Mouse (Mus musculus) skeletal muscle tissue, adult 2 months (tissue): ENCODE results near the gene Zscan21.
A peak's percentile ranks its signal among the peaks of the same experiment; 100 is the strongest.

ENCODE experiments used
- DNase-seq: peaks from one replicate; pipeline ENCODE4 v3.0.0-alpha.2; 2012; ENCODE audit warnings: low read depth, low spot score

Zscan21 gene

DNA sequence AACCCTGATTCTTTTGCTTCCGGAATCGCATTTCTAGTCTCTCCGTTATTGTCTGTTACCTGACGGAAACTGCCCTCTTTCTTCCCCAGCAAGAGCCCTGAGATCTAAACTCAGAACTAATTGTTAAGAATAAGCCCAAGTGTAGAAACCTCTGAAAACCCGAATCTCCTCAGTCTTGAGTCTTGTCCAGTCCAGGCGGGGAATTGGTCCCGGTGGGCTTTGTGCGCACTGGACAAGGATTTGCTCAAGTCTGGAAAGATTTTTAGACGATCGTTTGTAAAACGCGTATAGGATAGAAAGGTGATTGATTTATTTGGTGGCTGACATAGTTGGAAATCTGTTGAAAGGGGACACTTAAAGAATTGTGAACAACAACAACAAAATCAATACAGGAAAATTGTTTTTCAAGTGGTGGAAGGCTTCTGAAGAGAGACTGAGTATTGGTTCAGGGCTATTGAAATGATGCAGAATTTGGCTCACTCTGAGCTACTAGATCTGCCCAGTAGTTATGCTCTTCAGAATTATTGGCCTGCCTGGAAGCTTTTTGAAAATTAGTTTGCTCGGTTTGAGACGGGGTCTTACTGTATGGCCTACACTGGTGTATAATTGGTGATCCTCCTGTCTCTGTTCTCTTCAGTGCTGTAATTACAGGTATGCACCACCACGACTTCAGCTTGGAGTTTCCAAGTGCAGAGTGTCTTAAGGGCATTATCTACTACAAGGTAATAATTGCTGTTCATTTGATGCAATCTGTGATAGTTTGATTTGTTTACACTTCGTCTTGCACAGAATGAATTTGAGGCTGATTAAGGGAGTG lies 704 bp downstream of the Zscan21 start:
- no peak for DNase-seq

DNA sequence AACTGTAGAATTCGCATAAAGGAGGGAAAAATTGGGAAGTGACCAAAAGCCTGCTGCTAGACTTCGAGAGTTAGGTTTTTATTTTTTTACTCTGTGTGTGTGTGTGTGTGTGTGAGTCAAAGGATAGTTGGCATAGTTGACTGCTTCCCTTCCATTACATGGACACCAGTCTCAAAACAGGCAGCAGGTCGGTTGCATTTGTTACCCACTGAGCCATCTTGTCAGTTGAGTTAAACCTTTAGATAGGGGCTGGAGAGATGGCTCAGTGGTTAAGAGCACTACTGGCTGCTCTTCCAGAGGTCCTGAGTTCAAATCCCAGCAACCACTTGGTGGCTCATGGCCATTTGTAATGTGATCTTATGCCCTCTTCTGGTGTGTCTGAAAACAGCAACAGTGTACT lies 1.3 kb downstream of the Zscan21 start:
- DNase-seq: no peak

- no peak for DNase-seq
Observed at GRCm38 (mm10) chr5:138132425-138133064, 15.8 kb downstream of the Zscan21 start.

GRCm38 (mm10) chr5:138137257-138137656 lies 20.6 kb downstream of the Zscan21 start:
- DNase-seq: no peak

- no peak for DNase-seq
Observed at GRCm38 (mm10) chr5:138137935-138138549, 21.3 kb downstream of the Zscan21 start.

DNA sequence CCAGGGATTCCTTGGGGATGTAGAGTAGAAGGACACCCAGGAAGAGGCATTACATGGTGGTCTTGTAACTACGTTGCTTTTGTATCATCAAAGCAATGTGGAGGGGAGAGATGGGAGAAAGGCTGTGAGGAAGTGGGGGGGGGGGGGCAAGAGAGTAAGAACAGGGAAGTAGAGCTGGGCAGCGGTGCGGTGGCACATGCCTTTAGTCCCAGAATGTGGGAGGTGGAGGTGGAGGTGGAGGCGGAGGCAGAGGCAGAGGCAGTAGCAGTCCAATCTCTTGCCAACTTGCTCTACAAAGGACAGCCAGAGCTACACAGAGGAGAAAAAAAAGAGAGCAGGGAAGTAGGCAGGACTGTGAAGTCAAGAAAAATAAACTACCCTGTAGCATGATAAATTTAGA lies 21.9 kb downstream of the Zscan21 start:
- DNase-seq: no peak

DNA sequence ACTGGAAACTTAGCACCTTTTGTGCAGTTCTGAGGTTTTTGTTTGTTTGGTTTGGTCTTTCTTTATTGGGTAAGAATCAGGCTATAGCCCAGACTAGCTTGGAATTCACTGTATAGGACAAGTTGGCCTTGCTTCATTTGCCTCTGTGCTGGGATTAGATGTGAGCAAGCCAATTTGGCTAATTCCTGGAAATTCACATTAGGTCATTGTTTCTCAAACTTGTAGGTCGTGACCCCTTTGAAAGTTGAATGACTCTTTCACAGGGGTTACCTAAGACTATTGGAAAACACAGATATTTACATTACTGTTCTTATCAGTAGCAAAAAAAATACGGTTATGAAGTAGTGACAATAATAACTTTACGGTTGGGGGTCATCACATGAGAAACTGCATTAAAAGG lies 37.7 kb downstream of the Zscan21 start:
- no peak for DNase-seq

DNA sequence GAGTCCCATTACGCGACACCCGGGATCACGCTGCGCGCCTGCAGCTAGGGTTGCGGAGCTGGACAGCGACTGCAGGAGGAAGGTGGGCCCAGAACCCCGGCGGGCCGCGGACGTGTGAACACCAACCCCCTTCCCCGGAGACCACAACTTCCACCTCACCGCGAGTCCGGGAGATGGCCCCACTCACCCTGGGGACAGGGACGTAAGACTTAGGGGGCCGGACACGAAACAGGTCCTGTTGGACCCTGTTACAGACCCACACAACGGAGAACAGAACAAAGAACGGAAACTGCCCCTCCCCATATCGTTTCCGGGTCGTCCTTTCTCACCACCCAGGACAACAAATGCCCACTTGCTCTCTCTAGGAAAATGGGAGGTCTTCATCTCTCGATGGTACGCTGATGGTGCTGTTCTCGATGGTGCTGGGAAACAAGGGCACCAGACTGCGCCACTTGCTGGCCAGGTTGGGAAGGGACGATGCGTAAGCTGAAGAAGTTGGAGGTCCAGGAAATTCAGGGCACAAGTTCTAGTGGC lies 38.8 kb downstream of the Zscan21 start, which contains the start of gene Zfp113:
TSS of gene Zfp113 (minus strand) at position 302 of the 534 bp plus-strand sequence.
- peak; percentile 88 for DNase-seq

DNA sequence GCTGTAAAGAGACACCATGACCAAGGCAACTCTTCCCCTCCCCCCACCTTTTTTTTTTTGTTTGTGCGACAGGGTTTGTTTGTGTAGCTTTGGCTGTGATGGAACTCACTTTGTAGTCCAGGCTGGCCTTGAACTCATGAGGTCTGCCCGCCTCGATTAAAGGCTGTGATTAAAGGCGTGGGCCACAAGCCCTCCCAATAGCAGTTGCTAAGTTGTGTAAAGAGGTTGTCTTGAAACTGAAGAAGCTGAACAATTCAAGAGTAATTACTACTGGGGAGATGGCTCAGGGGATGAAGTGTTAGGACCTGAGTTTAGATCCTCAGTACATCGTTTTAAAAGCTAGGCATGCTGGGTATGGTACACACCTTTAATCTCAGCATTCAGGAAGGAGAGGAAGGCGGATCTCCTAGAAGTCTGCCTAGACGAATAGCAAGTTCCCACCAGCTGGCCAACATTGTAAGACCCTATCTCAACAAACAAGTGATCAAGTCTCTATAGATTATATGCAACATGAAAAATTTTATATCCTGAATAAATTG lies 43.6 kb downstream of the Zscan21 start:
- no peak for DNase-seq

GRCm38 (mm10) chr5:138160842-138161665 lies 44.4 kb downstream of the Zscan21 start, which contains the start of gene Cops6:
TSS of gene Cops6 (plus strand) at chr5:138161071.
- DNase-seq: peak; percentile 82

GRCm38 (mm10) chr5:138163046-138163445 lies 46.3 kb downstream of the Zscan21 start:
- no peak for DNase-seq

DNA sequence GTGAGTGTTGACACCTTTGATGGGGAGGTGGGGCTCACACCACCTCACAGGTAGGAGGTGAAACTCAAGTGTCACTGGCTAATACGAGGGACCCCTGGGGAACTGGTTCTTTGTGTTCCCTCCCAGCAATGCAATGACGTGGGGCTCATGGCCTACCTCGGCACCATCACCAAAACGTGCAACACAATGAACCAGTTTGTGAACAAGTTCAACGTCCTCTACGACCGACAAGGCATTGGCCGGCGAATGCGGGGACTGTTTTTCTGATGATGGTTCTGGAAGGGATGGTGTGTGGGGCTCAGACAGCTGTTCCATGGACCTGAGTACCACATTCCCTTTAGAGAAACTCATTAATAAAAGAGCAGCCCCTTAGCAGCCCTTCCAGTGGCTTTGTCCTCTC lies 46.9 kb downstream of the Zscan21 start:
- no peak for DNase-seq

GRCm38 (mm10) chr5:138165594-138165993 lies 48.9 kb downstream of the Zscan21 start:
- DNase-seq: no peak

DNA sequence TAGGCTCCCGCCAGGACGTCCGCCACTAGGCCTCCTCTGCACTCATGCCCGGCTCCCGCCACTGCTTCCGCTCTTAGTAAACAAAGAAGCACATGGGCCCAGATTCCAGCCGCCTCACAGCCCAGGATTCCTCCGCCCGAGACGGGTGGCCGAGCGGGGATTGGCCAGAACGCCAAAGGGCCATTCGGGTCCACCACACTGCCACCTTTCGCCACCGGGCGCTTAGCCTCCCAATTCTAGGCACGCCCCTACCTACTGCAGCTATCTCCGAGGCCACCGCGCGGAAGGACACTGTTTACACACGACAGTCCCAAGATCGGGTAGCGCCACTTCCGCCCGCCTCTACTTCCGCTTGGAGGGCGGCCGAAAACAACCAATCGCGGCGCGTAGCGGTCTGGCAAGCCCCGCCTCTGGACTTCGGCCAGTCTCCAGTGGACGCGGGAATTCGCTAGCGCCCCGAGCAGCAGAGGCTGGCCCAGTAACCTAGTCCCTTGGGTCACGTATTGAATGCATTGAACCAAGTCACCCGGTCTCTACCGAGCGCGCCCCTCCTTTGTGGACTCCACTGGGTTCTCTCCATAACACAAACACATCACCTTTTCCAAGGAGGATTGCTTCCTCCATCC lies 54.3 kb downstream of the Zscan21 start:
- DNase-seq: peak; percentile 92

DNA sequence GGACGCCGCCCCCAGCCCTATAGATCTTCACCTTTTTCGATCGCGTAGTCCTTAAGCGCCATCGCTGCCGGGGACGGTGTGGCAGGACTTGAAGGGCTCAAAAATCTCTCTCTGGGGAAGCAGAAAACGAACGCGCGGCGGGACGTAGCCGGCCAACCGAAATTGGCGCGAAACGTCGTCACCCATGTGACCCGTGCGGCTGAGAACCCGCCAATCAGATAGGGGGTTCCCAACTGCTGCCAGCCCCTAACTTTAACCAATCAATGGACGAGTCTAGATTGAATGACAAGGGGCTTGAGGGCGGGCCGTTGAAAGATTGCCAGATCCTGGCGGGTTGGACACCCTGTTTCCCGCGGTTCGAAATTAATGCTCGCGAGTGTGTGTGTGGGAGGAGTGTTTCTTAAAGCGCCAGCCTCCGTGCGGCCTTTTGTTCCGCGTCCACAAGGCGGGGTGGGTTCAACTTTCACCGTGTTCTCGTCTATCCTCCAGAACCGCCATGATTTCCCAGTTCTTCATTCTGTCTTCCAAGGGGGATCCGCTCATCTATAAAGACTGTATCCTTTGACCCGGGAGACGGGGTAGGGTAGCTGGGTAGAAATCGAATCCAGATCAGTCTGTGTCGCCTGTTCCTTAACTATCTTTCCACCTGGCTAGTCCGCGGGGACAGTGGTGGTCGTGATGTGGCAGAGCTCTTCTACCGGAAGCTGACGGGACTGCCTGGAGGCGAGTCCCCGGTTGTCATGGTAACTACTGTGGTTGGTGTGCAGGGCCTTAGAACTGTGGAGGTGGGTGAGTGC lies 55.2 kb downstream of the Zscan21 start, which contains the start of the genes Ap4m1 and Mcm7:
TSS of gene Ap4m1 (plus strand) at position 308 of the 797 bp plus-strand sequence.
TSS of gene Mcm7 (minus strand) at position 728 of the 797 bp plus-strand sequence.
- peak; percentile 98 for DNase-seq

- no peak for DNase-seq
Observed at GRCm38 (mm10) chr5:138173217-138173616, 56.5 kb downstream of the Zscan21 start.
